Mouse (Mus musculus) ES-E14 (cell line): ENCODE results near the gene Nr1i3.

ENCODE experiments used
- MAFK ChIP-seq: IDR thresholded peaks from 2 replicates; pipeline ENCODE4 v1.6.1; 2014; ENCODE audit warnings: mild to moderate bottlenecking, low read depth, low read length, inconsistent platforms; ENCODE audit not compliant: insufficient read depth
- ZNF384 ChIP-seq: IDR thresholded peaks from 2 replicates; pipeline ENCODE4 v1.6.1; 2012; ENCODE audit warnings: low read depth, low read length, inconsistent platforms

- no peak for TF ChIP-seq MAFK
- no peak for TF ChIP-seq ZNF384
These were observed 18.5 kb upstream of the Nr1i3 start for GRCm38 (mm10) chr1:171195046-171195822.
